Mouse (Mus musculus) myocyte (in vitro differentiated cells): ENCODE data around the gene Dtnb. TPM values are rescaled to one million over a fixed set of nuclear protein-coding genes. Genes with fewer than 3 reads are reported as not detected.

Experiments
- H3K27me3 ChIP-seq: one replicate; pipeline ENCODE4 v1.6.1; 2011; ENCODE audit not compliant: control insufficient read depth, insufficient read depth, insufficient read length
- H3K36me3 ChIP-seq: one replicate; pipeline ENCODE4 v1.6.1; 2011; ENCODE audit not compliant: control insufficient read depth, insufficient read depth
- H3K4me2 ChIP-seq: one replicate; pipeline ENCODE4 v1.6.1; 2011; ENCODE audit warnings: low read depth, control low read depth
- H3K4me3 ChIP-seq: one replicate; pipeline ENCODE4 v1.5.1; 2011; ENCODE audit warnings: mild to moderate bottlenecking, control low read depth, moderate library complexity
- H3K79me2 ChIP-seq: one replicate; pipeline ENCODE4 v1.6.1; 2011; ENCODE audit not compliant: control insufficient read depth, insufficient read depth
- H3ac ChIP-seq: one replicate; pipeline ENCODE4 v1.6.1; 2011; ENCODE audit not compliant: control insufficient read depth, insufficient read length
- CEBPB ChIP-seq: IDR thresholded peaks from 2 replicates; pipeline ENCODE4 v1.6.1; 2011; ENCODE audit warnings: mild to moderate bottlenecking, moderate library complexity; ENCODE audit not compliant: poor library complexity, insufficient read depth, severe bottlenecking
- E2F4 ChIP-seq: IDR thresholded peaks from one replicate; pipeline ENCODE4 v1.6.1; 2011; ENCODE audit warnings: mild to moderate bottlenecking, control low read depth, moderate library complexity; ENCODE audit not compliant: insufficient read depth
- MAX ChIP-seq: IDR thresholded peaks from one replicate; pipeline ENCODE4 v1.6.1; 2011; ENCODE audit warnings: low read depth, mild to moderate bottlenecking, control low read depth
- MYOD1 ChIP-seq, 3 experiments: IDR thresholded peaks; one replicate each; pipeline ENCODE4 v1.6.1; 2011; ENCODE audit warnings: control low read depth in 2 of 3, low read depth in 2 of 3, mild to moderate bottlenecking in 2 of 3, moderate library complexity in 1 of 3; ENCODE audit not compliant: insufficient read length in 2 of 3, control insufficient read depth in 1 of 3
- MYOG ChIP-seq, 3 experiments: IDR thresholded peaks; one replicate each; pipeline ENCODE4 v1.6.1; 2011; ENCODE audit warnings: control low read depth in 2 of 3, low read depth in 2 of 3, mild to moderate bottlenecking in 2 of 3; ENCODE audit not compliant: insufficient read length in 2 of 3, control insufficient read depth in 1 of 3, insufficient read depth in 1 of 3
- POLR2A ChIP-seq: IDR thresholded peaks from one replicate; pipeline ENCODE4 v1.6.1; 2011; ENCODE audit warnings: low read depth, mild to moderate bottlenecking, control low read depth, moderate library complexity; ENCODE audit not compliant: insufficient read length
- POLR2AphosphoS2 ChIP-seq: IDR thresholded peaks from one replicate; pipeline ENCODE4 v1.6.1; 2011; ENCODE audit warnings: low read depth, control low read depth; ENCODE audit not compliant: insufficient read length
- REST ChIP-seq: IDR thresholded peaks from one replicate; pipeline ENCODE4 v1.6.1; 2011; ENCODE audit warnings: mild to moderate bottlenecking, control low read depth, moderate library complexity; ENCODE audit not compliant: insufficient read depth, insufficient read length
- SRF ChIP-seq: IDR thresholded peaks from one replicate; pipeline ENCODE4 v1.6.1; 2011; ENCODE audit warnings: low read depth; ENCODE audit not compliant: control insufficient read depth, insufficient read length
- TCF12 ChIP-seq: IDR thresholded peaks from one replicate; pipeline ENCODE4 v1.6.1; 2011; ENCODE audit warnings: mild to moderate bottlenecking, control low read depth; ENCODE audit not compliant: poor library complexity, insufficient read depth, severe bottlenecking
- TCF3 ChIP-seq: IDR thresholded peaks from one replicate; pipeline ENCODE4 v1.6.1; 2011; ENCODE audit warnings: low read depth, control low read depth; ENCODE audit not compliant: insufficient read length
- USF1 ChIP-seq: IDR thresholded peaks from one replicate; pipeline ENCODE4 v1.6.1; 2011; ENCODE audit warnings: low read depth, mild to moderate bottlenecking, control low read depth, moderate library complexity
- polyA plus RNA-seq: library from polyadenylated mRNA; unstranded; fragments of >200 nt; fragmentation: generic; extraction: Trizol; gene quantifications from one replicate; pipeline ENCODE4 v1.2.1, GENCODE M21; 2012; ENCODE audit warnings: missing spikeins

Dtnb gene
- polyA plus RNA-seq, 1 experiment, result 5.5 TPM

- no peak overlapping the region for H3K4me2 ChIP-seq
- no peaks in the 10 kb centered on the region for H3K27me3 ChIP-seq
- H3K79me2 ChIP-seq, result peaks cover 8% of the 10 kb centered on the region
- TF ChIP-seq TCF12, result no peak
- no peak overlapping the region for H3K4me3 ChIP-seq
- H3K36me3 ChIP-seq, result no peaks in the 10 kb centered on the region
- H3ac ChIP-seq, result no peak overlapping the region
These were observed 243.2 kb downstream of the Dtnb start for GRCm38 (mm10) chr12:3815386-3815785.

GRCm38 (mm10) chr12:3817033-3817432 lies 244.9 kb downstream of the Dtnb start:
- no peak for TF ChIP-seq SRF
- TF ChIP-seq CEBPB, result no peak
- no peak for TF ChIP-seq MAX
- no peak for TF ChIP-seq POLR2A
- no peak for TF ChIP-seq MYOD1 (IDR thresholded peaks at IDR 0.05; ENCODE audit: control insufficient read depth in 1 of 3, insufficient read length in 2 of 3, low read depth in 2 of 3)
- TF ChIP-seq REST, result no peak
- no peak for TF ChIP-seq USF1
- no peak for TF ChIP-seq E2F4
- TF ChIP-seq MYOG (IDR thresholded peaks at IDR 0.05; ENCODE audit: control insufficient read depth in 1 of 3, insufficient read depth in 1 of 3, insufficient read length in 2 of 3, low read depth in 2 of 3), result no peak
- no peak for TF ChIP-seq TCF3
- TF ChIP-seq TCF12, result no peak
- TF ChIP-seq POLR2AphosphoS2, result no peak
- no peak overlapping the region for H3ac ChIP-seq
- H3K36me3 ChIP-seq, result no peaks in the 10 kb centered on the region
- peaks cover 5% of the 10 kb centered on the region for H3K79me2 ChIP-seq
- no peak overlapping the region for H3K4me3 ChIP-seq
- no peaks in the 10 kb centered on the region for H3K27me3 ChIP-seq
- no peak overlapping the region for H3K4me2 ChIP-seq

- Histone ChIP-seq H3K36me3 (no peaks in the 10 kb centered on the region), H3ac (no peak overlapping the region), H3K4me2 (no peak overlapping the region), H3K79me2 (peaks cover 5% of the 10 kb centered on the region), H3K4me3 (no peak overlapping the region), H3K27me3 (no peaks in the 10 kb centered on the region)
- TF ChIP-seq POLR2AphosphoS2 (no peak), SRF (no peak), MYOD1 (IDR thresholded peaks at IDR 0.05; ENCODE audit: control insufficient read depth in 1 of 3, insufficient read length in 2 of 3, low read depth in 2 of 3) (no peak), TCF3 (no peak), TCF12 (no peak), USF1 (no peak), REST (no peak), CEBPB (no peak), MAX (no peak), POLR2A (no peak), E2F4 (no peak), MYOG (IDR thresholded peaks at IDR 0.05; ENCODE audit: control insufficient read depth in 1 of 3, insufficient read depth in 1 of 3, insufficient read length in 2 of 3, low read depth in 2 of 3) (no peak)
These were observed 245.4 kb downstream of the Dtnb start for GRCm38 (mm10) chr12:3817566-3817965.

- no peaks in the 10 kb centered on the region for H3K79me2 ChIP-seq
- H3ac ChIP-seq, result no peak overlapping the region
- H3K36me3 ChIP-seq, result no peaks in the 10 kb centered on the region
- no peak overlapping the region for H3K4me3 ChIP-seq
- TF ChIP-seq MYOD1 (IDR thresholded peaks at IDR 0.05; ENCODE audit: control insufficient read depth in 1 of 3, insufficient read length in 2 of 3, low read depth in 2 of 3) (peak in 1 of 3 experiments; percentile 26), SRF (no peak)
- no peaks in the 10 kb centered on the region for H3K27me3 ChIP-seq
- no peak overlapping the region for H3K4me2 ChIP-seq
These were observed 247.7 kb downstream of the Dtnb start for GRCm38 (mm10) chr12:3819899-3820298.

GRCm38 (mm10) chr12:3823408-3823807 lies 251.2 kb downstream of the Dtnb start:
- H3K4me3 ChIP-seq, result no peak overlapping the region
- H3K4me2 ChIP-seq, result peak overlapping the region; percentile 70
- H3K79me2 ChIP-seq, result no peaks in the 10 kb centered on the region
- no peak overlapping the region for H3ac ChIP-seq
- no peaks in the 10 kb centered on the region for H3K36me3 ChIP-seq
- H3K27me3 ChIP-seq, result no peaks in the 10 kb centered on the region
- TF ChIP-seq REST (no peak), MYOD1 (IDR thresholded peaks at IDR 0.05; ENCODE audit: control insufficient read depth in 1 of 3, insufficient read length in 2 of 3, low read depth in 2 of 3) (peak in 1 of 3 experiments; percentile 33), E2F4 (no peak), SRF (no peak)
